Mouse (Mus musculus): ENCODE measurements around the gene Gm15319.
A peak's percentile ranks its signal among the peaks of the same experiment; 100 is the strongest.
"Not testable (repeated sequence)": the region's sequence is repeated elsewhere in the genome, so short reads cannot be mapped to it uniquely, and the experiment has no call there.

Gene Gm15319

DNA sequence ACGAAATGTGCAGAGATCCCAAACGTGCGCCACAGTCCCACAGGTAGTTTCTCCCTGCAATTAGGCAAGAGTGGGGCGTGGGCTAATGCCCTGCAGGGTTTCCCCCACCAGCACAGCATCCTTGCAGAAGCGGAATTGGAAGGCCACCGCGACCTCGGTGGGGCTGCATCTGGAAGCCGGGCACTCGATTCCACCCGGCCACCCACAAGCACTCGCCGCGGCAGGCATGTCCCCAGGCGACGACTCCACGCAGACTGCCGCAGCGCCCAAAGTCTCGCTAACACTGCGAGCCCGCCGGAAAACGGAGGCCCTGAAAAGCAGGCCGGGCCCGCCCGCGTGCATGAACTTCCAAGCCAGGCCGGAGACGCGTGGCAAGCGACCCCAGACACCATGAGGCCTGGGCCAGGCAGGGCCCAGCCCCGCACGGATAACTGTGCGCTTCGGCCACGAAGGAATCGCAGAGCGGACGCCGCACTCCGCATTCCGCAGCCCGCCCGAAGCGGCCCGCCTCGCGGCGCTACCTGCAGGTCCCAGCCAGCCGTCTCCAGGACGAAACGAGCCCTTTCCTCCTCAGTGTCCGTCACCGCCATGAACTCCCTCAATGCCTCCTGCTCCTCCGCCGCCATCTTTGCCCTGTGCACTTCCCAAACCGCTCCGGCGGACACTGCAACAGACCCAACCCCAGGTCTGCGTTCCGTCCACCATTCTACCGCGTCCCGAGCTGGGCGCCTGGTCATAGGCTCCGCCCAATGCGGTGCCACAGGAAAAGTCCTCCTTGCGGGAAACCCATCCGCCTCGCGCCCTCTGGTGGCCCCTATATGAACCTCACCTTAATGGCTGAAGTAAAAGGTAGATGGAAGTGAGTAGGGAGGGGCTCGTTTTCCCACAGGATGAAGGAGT is 66.0 kb downstream of the Gm15319 start:
- peak; percentile 88 for DNase-seq

DNA sequence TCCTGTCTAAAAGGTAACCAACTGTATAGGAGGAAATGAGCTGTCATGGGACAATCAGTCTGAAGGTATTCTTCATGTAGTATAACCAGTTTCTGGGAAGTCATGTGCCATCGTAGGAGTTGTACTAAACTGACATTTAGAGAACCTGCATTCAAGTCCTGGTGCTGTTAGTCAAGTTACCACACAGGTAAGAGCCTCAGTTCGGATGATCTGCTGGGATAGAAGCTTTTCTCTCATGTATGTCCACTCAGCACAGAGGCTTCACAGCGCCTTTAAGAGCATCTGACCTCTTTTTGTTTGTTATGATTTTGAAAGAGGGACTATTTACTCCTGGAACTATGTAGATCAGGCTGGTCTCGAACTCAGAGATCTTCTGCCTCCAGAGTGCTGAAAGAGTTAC is 67.1 kb downstream of the Gm15319 start:
- DNase-seq: not testable (repeated sequence)

DNA sequence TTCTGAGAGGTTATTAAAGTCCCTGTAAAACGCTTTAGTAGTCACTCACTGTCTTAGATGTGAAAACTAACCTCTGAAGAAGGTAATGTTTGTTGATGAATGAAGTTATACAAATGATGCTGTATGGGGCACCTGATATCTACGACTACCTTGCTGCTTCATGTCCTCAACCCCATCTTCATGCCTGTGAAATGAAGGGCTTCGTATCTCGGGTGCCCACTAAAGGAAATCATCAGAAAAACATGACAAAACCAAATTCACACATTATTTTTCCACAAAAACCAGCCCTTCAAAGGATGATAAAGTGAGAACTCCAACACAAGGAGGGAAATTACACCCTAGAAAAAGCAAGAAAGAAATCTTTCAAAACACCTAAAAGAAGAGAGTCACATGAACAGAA is 68.2 kb downstream of the Gm15319 start:
- not testable (repeated sequence) for DNase-seq

DNA sequence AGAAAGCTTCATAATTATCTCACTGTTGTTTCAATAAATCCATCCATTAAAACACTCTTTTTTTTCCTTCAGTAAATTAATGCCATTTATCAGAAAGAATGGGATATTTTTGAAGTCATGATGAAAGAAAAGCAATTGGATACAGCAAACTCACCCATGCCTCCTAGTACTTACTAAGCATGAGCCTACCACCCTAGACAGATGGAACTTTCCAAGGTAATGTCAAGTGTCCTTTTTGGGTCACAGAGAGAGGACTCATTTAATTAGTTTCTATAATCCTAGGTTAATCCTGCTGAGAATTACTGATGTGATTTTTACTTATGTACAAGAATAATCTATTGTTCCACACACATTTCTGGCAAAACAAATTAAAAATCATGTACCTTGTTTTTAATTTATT is 69.0 kb downstream of the Gm15319 start:
- peak; percentile 15 for DNase-seq

DNA sequence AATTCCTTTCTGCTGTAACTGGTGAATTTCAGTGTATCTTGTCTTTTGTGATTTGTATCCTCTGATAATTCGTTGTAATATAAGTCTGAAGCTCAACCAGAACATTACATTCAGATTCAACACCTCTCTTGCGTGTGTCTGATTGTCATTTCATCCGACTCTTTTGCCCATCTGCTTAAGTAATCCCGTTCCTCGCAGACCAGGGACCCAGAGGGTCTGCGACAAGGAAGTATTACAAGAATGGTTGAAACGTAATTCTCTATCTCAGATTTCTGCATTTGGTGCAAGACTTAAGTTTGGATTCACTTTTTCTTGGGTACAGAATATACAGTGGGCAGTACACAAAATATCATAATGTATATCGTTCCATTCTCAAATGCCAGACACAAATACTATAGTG is 73.0 kb downstream of the Gm15319 start:
- DNase-seq: not testable (repeated sequence)

DNA sequence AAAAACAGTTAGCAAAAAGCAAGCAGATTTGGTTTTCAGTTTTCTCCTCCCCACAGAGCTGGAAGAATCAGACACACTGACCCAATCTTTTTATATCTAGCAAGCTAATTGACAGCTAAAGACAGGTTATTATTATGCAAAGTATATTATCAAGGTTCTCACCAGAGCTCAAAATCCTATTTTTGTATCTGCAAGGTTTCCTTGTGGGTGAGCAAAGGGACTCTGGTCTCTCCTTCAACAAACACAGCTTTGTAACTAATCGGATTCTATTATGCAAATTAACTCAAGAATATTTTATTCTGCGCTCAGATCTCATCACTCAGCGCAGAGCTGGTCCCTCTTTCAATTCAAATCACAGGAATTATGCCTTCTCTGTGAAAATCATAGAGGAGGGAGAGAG is 74.1 kb downstream of the Gm15319 start:
- not testable (repeated sequence) for DNase-seq

DNA sequence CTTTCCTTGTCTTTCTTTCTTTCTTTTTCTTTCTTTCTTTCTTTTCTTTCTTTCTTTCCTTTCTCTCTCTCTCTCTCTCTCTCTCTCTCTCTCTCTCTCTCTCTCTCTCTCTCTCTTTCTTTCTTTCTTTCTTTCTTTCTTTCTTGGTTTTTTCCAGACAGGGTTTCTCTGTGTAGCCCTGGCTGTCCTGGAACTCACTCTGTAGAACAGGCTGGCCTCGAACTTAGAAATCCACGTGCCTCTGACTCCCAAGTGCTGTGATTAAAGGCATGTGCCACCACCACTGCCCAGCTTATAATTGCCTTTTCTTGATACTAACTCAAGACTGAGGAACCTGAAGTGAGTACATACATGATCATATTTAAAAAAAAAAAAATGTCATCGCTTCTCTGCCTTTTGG is 75.3 kb downstream of the Gm15319 start:
- DNase-seq: not testable (repeated sequence)
